Comparison of ENCODE assay signal across 8 mouse cellular contexts in genomic region chr11:32227041-32227440, GRCm38 (mm10). TPM values are rescaled to one million over a fixed set of nuclear protein-coding genes. Genes with fewer than 3 reads are reported as not detected.
DNase-seq lines count a peak whose midpoint lies in the region; ATAC-seq and TF ChIP-seq lines count a peak whose summit lies in the region.

No protein-coding gene starts in this region.

- H3K27me3 ChIP-seq in spleen, adult 2 months (ENCODE audit: control insufficient read depth, insufficient read depth, low read length) = peaks cover 3% of the 10 kb centered on the region; the same call in 1 of the 2 replicates
- H3K27me3 ChIP-seq in limb, embryonic 15.5 days = no peaks in the 10 kb centered on the region

- peak overlapping the region; percentile 70 for H3K9ac ChIP-seq in limb, embryonic 15.5 days

- no peak overlapping the region for H3K27ac ChIP-seq in spleen, adult 2 months (ENCODE audit: insufficient read depth, low read length)
- H3K27ac ChIP-seq in limb, embryonic 15.5 days = peak overlapping the region; percentile 94

- H3K9me3 ChIP-seq in limb, embryonic 15.5 days = no peaks in the 10 kb centered on the region

- peak overlapping the region; percentile 86 for H3K4me3 ChIP-seq in spleen, adult 2 months (ENCODE audit: extremely low read depth, insufficient read depth, insufficient read length)
- H3K4me3 ChIP-seq in limb, embryonic 15.5 days = peak overlapping the region; percentile 69

- 28% methylated on average over 1 of the region's 1 CpGs for WGBS in spleen, adult 2 months
- 51% methylated on average over 1 of the region's 1 CpGs for WGBS in limb, embryonic 15.5 days

- no peak for TF ChIP-seq POLR2A in spleen, adult 2 months (IDR thresholded peaks at IDR 0.05; ENCODE audit: low read depth, low read length)

- DNase-seq in cerebellum, adult 11-12 months = peak; percentile 73
- DNase-seq in cerebellum, postnatal 4 days (ENCODE audit: low spot score in 2 of 2) = no peak
- DNase-seq in spleen, adult 2 months (ENCODE audit: low read depth in 1 of 2, low spot score in 2 of 2) = no peak
- DNase-seq in spleen, adult 12 weeks (ENCODE audit: low spot score) = no peak
- DNase-seq in frontal cortex, postnatal 14 days (ENCODE audit: low spot score in 2 of 2) = no peak
- DNase-seq in urinary bladder, postnatal 36 days (ENCODE audit: low spot score in 2 of 2) = no peak
- no peak for DNase-seq in frontal cortex, postnatal 36 days (ENCODE audit: low spot score in 2 of 2)

- H3K4me2 ChIP-seq in limb, embryonic 15.5 days = peak overlapping the region; percentile 77

- peaks cover 9% of the 10 kb centered on the region for H3K36me3 ChIP-seq in spleen, adult 2 months (ENCODE audit: control insufficient read depth, insufficient read depth, low read length)
- peaks cover 39% of the 10 kb centered on the region for H3K36me3 ChIP-seq in limb, embryonic 15.5 days

- ATAC-seq in limb, embryonic 15.5 days (ENCODE audit: insufficient number of reproducible peaks, low FRiP score, low TSS enrichment, low read depth) = no peak

- peaks cover 16% of the 10 kb centered on the region for H3K4me1 ChIP-seq in spleen, adult 2 months (ENCODE audit: control insufficient read depth, insufficient read depth, insufficient read length)
- peaks cover 60% of the 10 kb centered on the region for H3K4me1 ChIP-seq in limb, embryonic 15.5 days

- TF ChIP-seq CTCF in spleen, adult 2 months (IDR thresholded peaks at IDR 0.05; ENCODE audit: extremely low read depth, insufficient read depth, insufficient read length, insufficient replicate concordance) = no peak

RNA-seq across cellular contexts. Expression of gene Mpg, which starts 0.7 kb away (rescaled TPM):
- polyA plus RNA-seq in spleen, adult 2 months (2012; rRNA removed) = 10.4 and 11.1 TPM in 2 replicates
- polyA plus RNA-seq in limb, embryonic 15.5 days (2015; fragmentation: Nextera tagmentation; extraction: Ambion mirVana) = 39.4 and 40.0 TPM in 2 replicates

RNA-seq across cellular contexts. Expression of gene Rhbdf1, which starts 4.9 kb away (rescaled TPM):
- 52.3 and 55.3 TPM in 2 replicates for polyA plus RNA-seq in spleen, adult 2 months (2012; rRNA removed)
- 83.7 and 87.5 TPM in 2 replicates for polyA plus RNA-seq in limb, embryonic 15.5 days (2015; fragmentation: Nextera tagmentation; extraction: Ambion mirVana)

RNA-seq across cellular contexts. Expression of gene Snrnp25, which starts 21.8 kb away (rescaled TPM):
- polyA plus RNA-seq in spleen, adult 2 months (2012; rRNA removed) = 29.7 and 32.5 TPM in 2 replicates
- 45.6 and 48.1 TPM in 2 replicates for polyA plus RNA-seq in limb, embryonic 15.5 days (2015; fragmentation: Nextera tagmentation; extraction: Ambion mirVana)

RNA-seq across cellular contexts. Expression of gene Il9r, which starts 27.0 kb away (rescaled TPM):
- 27.6 and 36.0 TPM in 2 replicates for polyA plus RNA-seq in spleen, adult 2 months (2012; rRNA removed)
- polyA plus RNA-seq in limb, embryonic 15.5 days (2015; fragmentation: Nextera tagmentation; extraction: Ambion mirVana) = 0.31 and 0.55 TPM in 2 replicates

RNA-seq across cellular contexts. Expression of gene Nprl3, which starts 40.5 kb away (rescaled TPM):
- 76.9 and 87.3 TPM in 2 replicates for polyA plus RNA-seq in spleen, adult 2 months (2012; rRNA removed)
- 34.7 and 41.8 TPM in 2 replicates for polyA plus RNA-seq in limb, embryonic 15.5 days (2015; fragmentation: Nextera tagmentation; extraction: Ambion mirVana)
